Comparison of ENCODE assay signal across 8 mouse cellular contexts in genomic region chr13:112463868-112464625, GRCm38 (mm10). TPM values are rescaled to one million over a fixed set of nuclear protein-coding genes. Genes with fewer than 3 reads are reported as not detected.
DNase-seq lines count a peak whose midpoint lies in the region; ATAC-seq and TF ChIP-seq lines count a peak whose summit lies in the region.

TSS of gene Il6st (plus strand) at chr13:112464070.

- peaks cover 26% of the 10 kb centered on the region for H3K4me1 ChIP-seq in embryonic facial prominence, embryonic 13.5 days
- peaks cover 10% of the 10 kb centered on the region for H3K4me1 ChIP-seq in heart, adult 2 months (ENCODE audit: control insufficient read depth, insufficient read depth, low read length)
- peaks cover 28% of the 10 kb centered on the region for H3K4me1 ChIP-seq in limb, embryonic 13.5 days
- H3K4me1 ChIP-seq in midbrain, embryonic 16.5 days (ENCODE audit: control insufficient read depth, insufficient read depth, low read length) = peaks cover 20% of the 10 kb centered on the region

- H3K27ac ChIP-seq in embryonic facial prominence, embryonic 13.5 days = peak within 1 kb of the TSS; percentile 82
- peak within 1 kb of the TSS; percentile 99 for H3K27ac ChIP-seq in heart, adult 2 months
- H3K27ac ChIP-seq in limb, embryonic 13.5 days = peak within 1 kb of the TSS; percentile 86
- H3K27ac ChIP-seq in midbrain, embryonic 16.5 days (ENCODE audit: low read length) = peak within 1 kb of the TSS; percentile 79

- H3K4me2 ChIP-seq in embryonic facial prominence, embryonic 13.5 days = peak within 1 kb of the TSS; percentile 91
- H3K4me2 ChIP-seq in limb, embryonic 13.5 days (replicated peaks) = peak within 1 kb of the TSS; percentile 90
- H3K4me2 ChIP-seq in midbrain, embryonic 16.5 days (ENCODE audit: low read length) = peak within 1 kb of the TSS; percentile 96

- H3K27me3 ChIP-seq in embryonic facial prominence, embryonic 13.5 days = no peaks in the 10 kb centered on the region
- no peaks in the 10 kb centered on the region for H3K27me3 ChIP-seq in heart, adult 2 months (ENCODE audit: control insufficient read depth, insufficient read depth, low read length)
- no peaks in the 10 kb centered on the region for H3K27me3 ChIP-seq in limb, embryonic 13.5 days
- no peaks in the 10 kb centered on the region for H3K27me3 ChIP-seq in midbrain, embryonic 16.5 days (ENCODE audit: control insufficient read depth, insufficient read depth, low read depth, low read length)

- H3K4me3 ChIP-seq in embryonic facial prominence, embryonic 13.5 days = peak within 1 kb of the TSS; percentile 89
- peak within 1 kb of the TSS; percentile 85 for H3K4me3 ChIP-seq in heart, adult 2 months
- peak within 1 kb of the TSS; percentile 91 for H3K4me3 ChIP-seq in limb, embryonic 13.5 days
- H3K4me3 ChIP-seq in midbrain, embryonic 16.5 days (ENCODE audit: low read depth, low read length) = peak within 1 kb of the TSS; percentile 96

- peak; percentile 80 for TF ChIP-seq POLR2A in heart, adult 2 months (IDR thresholded peaks at IDR 0.05; ENCODE audit: insufficient read depth, low read depth, low read length)

- peaks cover 4% of the 10 kb centered on the region for H3K79me2 ChIP-seq in heart, adult 2 months (replicated peaks; ENCODE audit: control insufficient read depth, insufficient read depth, low read length)

- DNase-seq in 3134 (ENCODE audit: extremely low read depth, insufficient read length, low spot score) = peak; percentile 97
- DNase-seq in adrenal gland, postnatal 36 days = peak; percentile 98 to 99
- DNase-seq in heart, adult 2 months = peak; percentile 97 to 99
- DNase-seq in kidney, adult 8-10 months = peak; percentile 96 to 97
- peak; percentile 81 to 93 for DNase-seq in spleen, postnatal 10 days (ENCODE audit: low spot score in 2 of 2)

- TF ChIP-seq EP300 in heart, adult 2 months (IDR thresholded peaks at IDR 0.05; ENCODE audit: insufficient read depth, low read depth, low read length) = no peak; the same call in 1 of the 2 replicates

- TF ChIP-seq CTCF in heart, adult 2 months (IDR thresholded peaks at IDR 0.05) = 0 out of 2 replicates have a peak, but pooled peaks have one; percentile 11

- no peaks in the 10 kb centered on the region for H3K9me3 ChIP-seq in embryonic facial prominence, embryonic 13.5 days
- no peaks in the 10 kb centered on the region for H3K9me3 ChIP-seq in limb, embryonic 13.5 days
- no peaks in the 10 kb centered on the region for H3K9me3 ChIP-seq in midbrain, embryonic 16.5 days (replicated peaks; ENCODE audit: control insufficient read depth, low read length, poor library complexity, severe bottlenecking)

- no peaks in the 10 kb centered on the region for H3K36me3 ChIP-seq in embryonic facial prominence, embryonic 13.5 days
- peaks cover 6% of the 10 kb centered on the region for H3K36me3 ChIP-seq in heart, adult 2 months (ENCODE audit: control insufficient read depth, insufficient read depth, low read length)
- peaks cover 4% of the 10 kb centered on the region; the same call in 1 of the 2 replicates for H3K36me3 ChIP-seq in limb, embryonic 13.5 days
- no peaks in the 10 kb centered on the region for H3K36me3 ChIP-seq in midbrain, embryonic 16.5 days (ENCODE audit: control insufficient read depth, insufficient read depth, low read length)

- intact Hi-C loops in heart, adult 2 months (cut with DNase I) = loop anchor here (2.0 to 10.0 kb wide), 3 partner anchors 55 to 972 kb away; partner anchors contain the start of genes Gpbp1 and Map3k1

- peak; percentile 97 for ATAC-seq in embryonic facial prominence, embryonic 13.5 days (ENCODE audit: insufficient number of reproducible peaks, insufficient read depth, low FRiP score, low TSS enrichment, low read depth)
- peak; percentile 99 for ATAC-seq in limb, embryonic 13.5 days (ENCODE audit: low FRiP score, low read depth)
- ATAC-seq in midbrain, embryonic 16.5 days = peak; percentile 100

- WGBS in embryonic facial prominence, embryonic 13.5 days = under 1% methylated on average over 85 of the region's 85 CpGs
- WGBS in heart, adult 2 months = under 1% methylated on average over 81 of the region's 85 CpGs
- WGBS in limb, embryonic 13.5 days = under 1% methylated on average over 84 of the region's 85 CpGs
- WGBS in midbrain, embryonic 16.5 days = under 1% methylated on average over 78 of the region's 85 CpGs

- peak within 1 kb of the TSS; percentile 92 for H3K9ac ChIP-seq in embryonic facial prominence, embryonic 13.5 days
- peak within 1 kb of the TSS; percentile 92 for H3K9ac ChIP-seq in heart, adult 2 months (ENCODE audit: low read depth, low read length)
- peak within 1 kb of the TSS; percentile 92 for H3K9ac ChIP-seq in limb, embryonic 13.5 days
- H3K9ac ChIP-seq in midbrain, embryonic 16.5 days (ENCODE audit: low read depth, low read length) = peak within 1 kb of the TSS; percentile 95

RNA-seq across cellular contexts. Expression of gene Il6st, which starts in this region (rescaled TPM):
- total RNA-seq in adrenal gland, postnatal 36 days (2021) = 100 to 1,000 TPM; 350 to 409 TPM
- polyA plus RNA-seq in embryonic facial prominence, embryonic 13.5 days (2015; fragmentation: Nextera tagmentation; extraction: Ambion mirVana) = 28.1 and 36.9 TPM in 2 replicates
- 100 to 1,000 TPM; 204 to 256 TPM for total RNA-seq in heart, adult 2 months (2021)
- polyA plus RNA-seq in heart, adult 2 months (2012; rRNA removed) = 39.0 and 62.8 TPM in 2 replicates
- 31.8 and 41.1 TPM in 2 replicates for polyA plus RNA-seq in limb, embryonic 13.5 days (2015; fragmentation: Nextera tagmentation; extraction: Ambion mirVana)
- polyA plus RNA-seq in midbrain, embryonic 16.5 days (2015; fragmentation: Nextera tagmentation; extraction: Ambion mirVana) = 20.5 and 25.1 TPM in 2 replicates

Comparison
In these comparisons a context has a peak if more than half of its experiments do, and no peak if none do; other contexts are left out.
1. Peak in every context shown above with its lines: DNase-seq, ATAC-seq, H3K4me3 ChIP-seq and H3K27ac ChIP-seq.